Mouse (Mus musculus): ENCODE measurements around the gene Wfs1.
"Not testable (repeated sequence)": the region's sequence is repeated elsewhere in the genome, so short reads cannot be mapped to it uniquely, and the experiment has no call there.

The Wfs1 gene

DNA sequence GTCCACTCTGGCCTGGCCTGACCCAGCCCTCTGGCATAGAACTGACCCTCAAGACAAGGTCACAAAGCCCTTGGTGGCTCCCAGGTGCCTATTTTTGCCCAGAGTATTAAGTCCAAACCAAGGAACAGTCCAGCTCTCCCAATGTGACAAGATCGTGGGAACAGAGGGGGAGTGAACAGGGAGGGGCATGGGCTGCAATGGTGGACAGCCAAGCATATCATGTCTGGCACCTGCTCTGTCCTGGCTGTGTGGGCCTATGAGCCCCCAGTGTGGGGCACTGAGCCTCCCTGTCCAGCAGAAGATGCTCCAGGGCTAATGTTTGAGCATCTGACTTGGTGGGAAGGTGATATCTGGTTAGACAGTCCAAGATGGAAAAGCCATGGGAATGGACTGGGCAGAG is 2.4 kb downstream of the Wfs1 start:
- DNase-seq (ENCODE audit: low spot score) = no peak

- DNase-seq (ENCODE audit: low spot score) = no peak
Measured at GRCm38 (mm10) chr5:36982271-36982670, 6.7 kb downstream of the Wfs1 start.

- no peak for DNase-seq (ENCODE audit: low spot score)
Measured at GRCm38 (mm10) chr5:36979631-36980030, 9.4 kb downstream of the Wfs1 start.

DNA sequence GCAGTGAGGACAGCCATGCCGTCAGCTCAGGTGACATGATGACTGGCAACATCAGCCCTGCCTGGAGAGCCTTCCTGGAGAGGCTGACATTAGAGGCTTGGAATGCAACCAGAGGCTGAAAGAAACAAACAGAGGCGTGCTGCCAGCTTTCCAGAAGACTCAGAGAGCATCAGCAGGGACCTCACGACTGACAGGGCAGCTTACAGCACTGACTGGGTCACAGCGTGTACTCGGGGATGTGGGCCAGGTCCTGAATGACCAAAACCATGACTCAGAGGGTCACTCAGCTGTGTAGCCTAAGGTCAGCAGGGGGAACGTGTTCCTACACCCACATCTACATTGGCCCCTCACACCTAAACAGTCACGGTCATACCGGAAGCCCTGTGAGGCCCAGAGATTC is 10.0 kb downstream of the Wfs1 start:
- DNase-seq (ENCODE audit: low spot score) = no peak

DNA sequence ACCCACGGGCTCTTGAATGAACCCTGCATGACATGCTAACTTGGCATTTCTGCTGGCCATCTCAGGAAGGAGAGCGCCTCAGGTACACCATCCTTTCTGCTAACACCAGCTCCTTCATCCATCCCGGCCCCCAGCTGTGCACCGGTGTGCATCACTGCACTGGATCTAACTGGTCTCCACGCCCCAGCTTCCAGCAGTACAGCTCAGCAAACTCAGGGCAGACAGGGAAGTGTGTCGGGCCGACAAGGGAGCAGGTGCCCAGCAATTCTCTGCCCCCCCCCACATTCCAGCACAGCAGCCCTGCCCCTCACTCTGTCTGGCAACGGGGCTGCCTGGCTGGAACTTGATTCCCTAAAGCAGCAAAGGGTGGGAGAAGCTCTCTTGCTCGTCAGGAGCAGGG is 11.2 kb downstream of the Wfs1 start:
- DNase-seq (ENCODE audit: low spot score) = no peak

GRCm38 (mm10) chr5:36975336-36975735 is 13.7 kb downstream of the Wfs1 start:
- no peak for DNase-seq (ENCODE audit: low spot score)

- no peak for DNase-seq (ENCODE audit: low spot score)
Measured at GRCm38 (mm10) chr5:36971587-36971986, 17.4 kb downstream of the Wfs1 start.

GRCm38 (mm10) chr5:36960501-36960900 is 28.5 kb downstream of the Wfs1 start:
- DNase-seq (ENCODE audit: low spot score) = no peak

DNA sequence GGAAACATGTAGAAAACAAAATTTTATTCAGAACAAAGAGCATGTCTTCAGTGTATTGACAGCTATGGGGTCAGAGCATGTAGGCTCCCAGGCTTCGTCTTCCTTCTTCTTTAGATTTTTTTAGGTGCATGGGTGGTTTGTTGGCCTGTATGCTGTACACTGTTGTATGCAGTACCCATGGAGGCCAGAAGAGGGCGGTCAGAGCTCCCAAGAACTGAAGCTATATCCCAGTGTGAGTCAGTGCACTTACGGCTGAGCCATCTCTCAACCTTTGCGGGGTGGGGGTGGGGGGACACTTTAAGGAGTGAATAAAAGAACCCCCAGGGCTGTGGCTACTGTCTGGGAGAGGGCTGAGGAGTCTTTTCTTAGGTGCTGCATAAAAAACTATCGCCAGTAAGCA is 30.2 kb downstream of the Wfs1 start:
- no peak for DNase-seq (ENCODE audit: low spot score)

- no peak for DNase-seq (ENCODE audit: low spot score)
Measured at GRCm38 (mm10) chr5:36955366-36955765, 33.6 kb downstream of the Wfs1 start.

- DNase-seq (ENCODE audit: low spot score) = no peak
Measured at GRCm38 (mm10) chr5:36952311-36952710, 36.7 kb downstream of the Wfs1 start.

GRCm38 (mm10) chr5:36950871-36951270 is 38.1 kb downstream of the Wfs1 start:
- DNase-seq (ENCODE audit: low spot score) = no peak

GRCm38 (mm10) chr5:36948831-36949230 is 40.2 kb downstream of the Wfs1 start:
- DNase-seq (ENCODE audit: low spot score) = peak; percentile 37

DNA sequence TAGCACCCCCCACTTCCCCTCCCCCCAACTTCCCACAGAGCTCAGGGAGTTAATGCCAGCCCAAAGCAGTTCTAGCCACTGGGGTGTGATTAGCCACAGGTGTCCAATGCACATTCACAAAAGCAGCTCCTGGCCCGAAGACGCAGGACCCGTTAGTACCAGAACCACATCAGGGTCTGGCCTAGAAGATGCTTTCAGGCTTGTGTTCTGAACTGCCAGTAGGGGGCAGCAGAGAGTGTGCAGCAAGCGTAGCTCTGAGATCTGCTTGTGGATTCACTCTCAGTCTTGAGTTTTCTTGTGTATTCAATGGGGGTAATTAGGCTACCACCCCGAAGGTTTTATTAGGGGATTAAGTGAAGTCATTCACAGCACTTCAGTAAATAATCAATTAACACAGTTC is 42.6 kb downstream of the Wfs1 start:
- no peak for DNase-seq (ENCODE audit: low spot score)

GRCm38 (mm10) chr5:36945713-36946112 is 43.3 kb downstream of the Wfs1 start:
- DNase-seq (ENCODE audit: low spot score) = no peak

GRCm38 (mm10) chr5:36945102-36945701 is 43.8 kb downstream of the Wfs1 start:
- DNase-seq (ENCODE audit: low spot score) = no peak

GRCm38 (mm10) chr5:36944552-36944951 is 44.5 kb downstream of the Wfs1 start:
- DNase-seq (ENCODE audit: low spot score) = no peak

- no peak for DNase-seq (ENCODE audit: low spot score)
Measured at GRCm38 (mm10) chr5:36942446-36942845, 46.6 kb downstream of the Wfs1 start.

- DNase-seq (ENCODE audit: low spot score) = not testable (repeated sequence)
Measured at GRCm38 (mm10) chr5:36938991-36939390, 50.0 kb downstream of the Wfs1 start.

DNA sequence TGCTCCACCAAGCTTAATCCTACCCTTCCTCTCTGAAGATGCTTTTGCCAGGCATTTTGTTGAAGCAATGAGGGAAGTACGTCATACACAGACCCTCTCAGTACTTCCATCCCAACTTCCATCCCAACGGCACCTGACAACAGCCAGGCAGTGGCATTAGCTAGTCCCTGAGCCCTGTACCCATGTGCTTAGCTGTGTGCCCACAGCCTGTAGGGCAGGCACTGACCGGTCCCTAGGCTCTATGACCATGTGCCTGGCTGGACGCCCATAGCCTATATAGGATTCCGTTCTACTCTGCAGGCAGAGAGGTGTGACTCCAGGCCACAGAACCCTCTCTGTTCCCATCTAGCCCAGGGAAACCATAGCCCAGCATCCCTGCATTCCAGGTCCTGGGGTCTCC is 51.0 kb downstream of the Wfs1 start:
- DNase-seq (ENCODE audit: low spot score) = no peak

DNA sequence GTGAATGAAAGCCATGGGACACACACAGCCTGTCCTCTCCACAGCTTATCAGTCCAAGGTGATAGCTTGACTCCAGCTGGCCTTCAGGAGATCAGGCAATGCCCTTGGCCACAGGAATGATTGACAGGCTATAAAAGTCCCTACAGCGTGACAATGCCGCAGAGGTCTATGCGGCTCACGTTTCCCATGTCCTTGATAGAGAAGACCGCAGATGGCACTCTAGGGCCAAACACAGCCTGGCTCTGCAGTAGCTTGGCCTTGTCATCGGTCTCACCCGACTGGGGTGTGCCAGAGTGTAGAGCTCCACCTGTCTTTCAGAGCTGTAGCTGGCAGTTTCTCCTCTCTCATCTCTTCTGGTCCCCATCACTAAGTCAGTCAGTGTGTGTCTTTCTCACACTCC is 52.5 kb downstream of the Wfs1 start:
- no peak for DNase-seq (ENCODE audit: low spot score)

DNA sequence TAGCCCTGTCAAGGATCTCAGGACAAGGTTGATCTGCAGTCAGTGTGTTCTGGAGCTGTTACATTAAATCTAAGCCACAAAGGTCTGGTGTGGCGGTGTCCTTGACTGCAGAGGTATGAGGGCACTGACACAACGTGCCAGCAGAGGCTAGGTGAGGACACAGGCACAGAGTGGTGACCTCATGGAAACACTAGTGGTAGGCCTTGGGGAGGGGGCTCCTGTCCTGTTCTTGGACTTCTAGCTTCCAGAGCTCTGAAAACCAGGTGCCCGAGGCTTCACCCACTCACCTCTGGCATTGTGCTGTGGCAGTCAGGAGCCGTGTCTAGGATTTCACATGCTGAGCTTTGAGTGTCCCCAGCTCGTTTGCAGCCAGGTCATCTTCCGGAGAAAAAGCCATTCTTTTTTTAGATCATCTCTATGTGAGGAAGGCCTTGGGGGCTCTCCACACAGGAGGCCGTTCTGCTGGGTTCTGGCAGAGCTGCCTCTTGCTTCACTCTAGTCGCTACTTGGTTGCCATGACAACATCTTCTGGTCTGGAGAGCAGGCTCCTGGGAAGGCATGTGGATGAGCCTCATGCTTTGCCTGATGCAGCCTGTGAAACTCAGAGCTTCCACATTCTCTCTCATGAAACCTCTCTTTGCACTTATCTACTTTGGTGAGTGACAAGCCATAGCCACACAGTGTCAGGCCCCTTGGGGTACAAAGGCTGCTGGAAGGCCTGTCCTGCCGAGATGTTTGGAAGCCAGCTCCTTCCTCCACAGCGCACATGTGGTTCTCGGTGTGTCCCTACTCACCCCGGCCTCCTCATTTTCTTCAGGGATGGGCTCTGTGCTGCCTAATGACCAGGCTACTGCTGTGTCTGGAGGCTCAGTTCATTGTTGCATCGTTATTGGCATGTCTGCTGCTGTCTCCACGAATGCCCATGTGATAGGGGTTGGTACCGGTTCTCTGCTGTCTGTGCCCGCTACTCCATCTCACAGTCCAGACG is 53.2 kb downstream of the Wfs1 start:
- no peak for DNase-seq (ENCODE audit: low spot score)

GRCm38 (mm10) chr5:36933383-36933782 is 55.6 kb downstream of the Wfs1 start:
- no peak for DNase-seq (ENCODE audit: low spot score)
